8 mouse cellular contexts compared by ENCODE assay signal in the genomic region with DNA sequence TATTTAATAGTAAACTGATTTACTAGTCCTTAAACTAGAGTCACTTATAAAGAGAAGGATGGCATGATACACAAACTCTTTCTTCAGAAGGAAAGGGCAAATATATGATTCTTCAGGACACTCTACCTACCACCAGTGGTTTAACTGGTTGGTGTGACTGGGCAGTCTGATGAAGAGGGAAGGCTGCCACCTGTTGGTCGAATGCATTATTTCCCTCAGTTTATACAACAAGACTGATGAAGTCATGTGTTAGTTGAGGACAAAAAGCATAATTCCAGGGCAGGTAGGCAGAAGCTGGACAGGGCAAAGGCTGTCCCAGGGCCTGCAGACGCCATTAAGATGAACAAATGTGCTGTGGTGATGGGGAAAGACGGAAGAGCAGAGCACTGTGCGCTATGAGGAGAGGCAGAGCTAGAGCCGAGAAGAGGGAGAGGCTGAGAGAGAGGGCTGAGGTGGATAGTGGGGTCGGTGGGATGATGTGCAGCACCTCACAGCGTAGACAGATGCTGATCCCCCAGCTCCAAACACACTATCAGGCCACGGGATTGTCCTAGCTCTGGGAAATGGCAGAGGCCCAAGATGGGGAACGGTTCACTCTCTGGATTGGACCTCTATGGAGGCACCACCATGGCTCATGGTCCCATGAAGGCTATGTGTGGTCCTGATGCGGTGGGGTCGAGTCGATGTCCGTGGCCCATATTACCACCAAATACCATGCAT. TPM values are rescaled to one million over a fixed set of nuclear protein-coding genes. Genes with fewer than 3 reads are reported as not detected.
DNase-seq lines count a peak whose midpoint lies in the region; TF ChIP-seq lines count a peak whose summit lies in the region.

No protein-coding gene starts in this region.

- TF ChIP-seq RAD21 in MEL (IDR thresholded peaks at IDR 0.05; ENCODE audit: low read depth, low read length): peak; percentile 70

- peak; percentile 53 for DNase-seq in left cerebral cortex, adult 11 months (ENCODE audit: low spot score)
- no peak for DNase-seq in left cerebral cortex, postnatal 36 days (ENCODE audit: low spot score in 2 of 2)
- DNase-seq in MEL (ENCODE audit: low read depth, low spot score): peak; percentile 80
- peak; percentile 53 to 61 for DNase-seq in cerebellum, adult 18-20 months
- peak; percentile 70 for DNase-seq in heart, adult 8-10 months (ENCODE audit: low spot score)
- DNase-seq in left cerebral cortex, postnatal 4 days: peak; percentile 61
- peak; percentile 85 for DNase-seq in retina, embryonic 14.5 days (ENCODE audit: low spot score)
- no peak for DNase-seq in ovary, postnatal 36 days (ENCODE audit: low spot score)

- H3K79me2 ChIP-seq in MEL (ENCODE audit: control insufficient read depth, insufficient read depth, low read length, poor library complexity): no peaks in the 10 kb centered on the region; the same call in 1 of the 2 replicates

- TF ChIP-seq POLR2A in MEL (IDR thresholded peaks at IDR 0.05; ENCODE audit: control insufficient read depth in 1 of 2, insufficient read depth in 1 of 2, low read depth in 1 of 2, low read length in 2 of 2, poor library complexity in 1 of 2): no peak

- no peak overlapping the region for H3K4me3 ChIP-seq in MEL (ENCODE audit: control insufficient read depth in 1 of 2, insufficient read depth in 1 of 2, low read depth in 2 of 2, low read length in 2 of 2)

- TF ChIP-seq CTCF in MEL (IDR thresholded peaks at IDR 0.05 in 2 of 3, conservative IDR thresholded peaks at IDR 0.05 in 1 of 3; ENCODE audit: control insufficient read depth in 1 of 3, insufficient read depth in 1 of 3, low read depth in 2 of 3, low read length in 3 of 3, poor library complexity in 1 of 3, severe bottlenecking in 1 of 3): peak; percentile 67 to 88 (median 81)

- no peak overlapping the region for H3K9ac ChIP-seq in MEL (ENCODE audit: control insufficient read depth, low read depth, low read length, poor library complexity, severe bottlenecking)

- H3K36me3 ChIP-seq in MEL (ENCODE audit: control insufficient read depth in 1 of 2, insufficient read depth in 2 of 2, low read length in 2 of 2): peaks cover 6% of the 10 kb centered on the region in 2 experiments; a peak in 3 of 4 replicates

- intact Hi-C loops in left cerebral cortex, postnatal 36 days (cut with DNase I): no loop called here
- intact Hi-C loops in left cerebral cortex, postnatal 4 days (cut with DNase I): no loop called here

- H3K4me1 ChIP-seq in MEL (ENCODE audit: control insufficient read depth in 1 of 2, insufficient read depth in 2 of 2, low read length in 2 of 2): peaks cover 3 to 14% of the 10 kb centered on the region in 2 experiments

- no peaks in the 10 kb centered on the region for H3K9me3 ChIP-seq in MEL (replicated peaks; ENCODE audit: insufficient read depth, low read length)

- H3K27me3 ChIP-seq in MEL (ENCODE audit: control insufficient read depth in 1 of 2, insufficient read depth in 2 of 2, low read length in 2 of 2): no peaks in the 10 kb centered on the region

- H3K27ac ChIP-seq in MEL (ENCODE audit: control insufficient read depth, low read depth, low read length): no peak overlapping the region

- TF ChIP-seq EP300 in MEL (IDR thresholded peaks at IDR 0.05; ENCODE audit: low read depth in 1 of 2, low read length in 2 of 2): no peak

TF ChIP-seq in MEL, 35 proteins besides CTCF, POLR2A, EP300 and RAD21:
- TF ChIP-seq TCF12 (IDR thresholded peaks at IDR 0.05; ENCODE audit: low read depth, low read length): no peak
- no peak for TF ChIP-seq NELFE (IDR thresholded peaks at IDR 0.05; ENCODE audit: low read depth, low read length)
- peak; percentile 67 for TF ChIP-seq ZC3H11A (IDR thresholded peaks at IDR 0.05; ENCODE audit: low read depth, low read length)
- TF ChIP-seq TAL1 (IDR thresholded peaks at IDR 0.05; ENCODE audit: low read length): no peak
- TF ChIP-seq GABPA (IDR thresholded peaks at IDR 0.05; ENCODE audit: low read depth, low read length): no peak
- TF ChIP-seq MEF2A (IDR thresholded peaks at IDR 0.05; ENCODE audit: extremely low read depth, insufficient replicate concordance, low read depth, low read length, poor library complexity, severe bottlenecking): no peak
- TF ChIP-seq HCFC1 (IDR thresholded peaks at IDR 0.05; ENCODE audit: low read depth, low read length): no peak
- TF ChIP-seq JUND (IDR thresholded peaks at IDR 0.05; ENCODE audit: low read depth, low read length): no peak
- TF ChIP-seq E2F4 (IDR thresholded peaks at IDR 0.05; ENCODE audit: borderline replicate concordance, low read depth, low read length): no peak
- TF ChIP-seq SMC3 (IDR thresholded peaks at IDR 0.05; ENCODE audit: low read depth, low read length): peak; percentile 90

RNA-seq across cellular contexts. Expression of a gene that starts 2.3 kb away (rescaled TPM):
- total RNA-seq in left cerebral cortex, postnatal 36 days (2021): 1 to 10 TPM; 3.1 to 8.5 TPM
- 3.5 and 4.0 TPM in 2 replicates for total RNA-seq in MEL (2012; rRNA removed)
- polyA plus RNA-seq in MEL (2012; ENCODE audit: insufficient read depth in 1 of 2, insufficient read length in 2 of 2, low read depth in 1 of 2, low replicate concordance in 2 of 2, missing spikeins in 1 of 2): 1 to 10 TPM in 1 of 2 experiments, not detected in 1; 7.3 TPM
- 1 to 10 TPM; 3.2 to 4.9 (median 4.3) TPM for total RNA-seq in heart, adult 8-10 months (2022)
- 1 to 10 TPM; 3.4 to 4.6 TPM for total RNA-seq in left cerebral cortex, postnatal 4 days (2021)

RNA-seq across cellular contexts. Expression of a gene that starts 43.3 kb away (rescaled TPM):
- total RNA-seq in left cerebral cortex, postnatal 36 days (2021): 10 to 100 TPM; 30.5 to 30.6 TPM
- total RNA-seq in MEL (2012; rRNA removed): 5.0 and 6.7 TPM in 2 replicates
- polyA plus RNA-seq in MEL (2012; ENCODE audit: insufficient read depth in 1 of 2, insufficient read length in 2 of 2, low read depth in 1 of 2, low replicate concordance in 2 of 2, missing spikeins in 1 of 2): 10 to 100 TPM in 1 of 2 experiments, not detected in 1; 15.5 TPM
- 10 to 100 TPM; 29.7 to 41.6 (median 37.0) TPM for total RNA-seq in heart, adult 8-10 months (2022)
- 10 to 100 TPM; 58.1 to 69.2 TPM for total RNA-seq in left cerebral cortex, postnatal 4 days (2021)

Comparison
In these comparisons a context has a peak if more than half of its experiments do, and no peak if none do; other contexts are left out.
1. DNase-seq: peak in left cerebral cortex, adult 11 months (single experiment), MEL (single experiment), cerebellum, adult 18-20 months (2 of 2), heart, adult 8-10 months (single experiment), left cerebral cortex, postnatal 4 days (single experiment) and retina, embryonic 14.5 days (single experiment); none in left cerebral cortex, postnatal 36 days (0 of 2) and ovary, postnatal 36 days (single experiment).